Mouse (Mus musculus) Muller cell, postnatal 12 days (primary cell): ENCODE results near the gene Parm1.
A peak's percentile ranks its signal among the peaks of the same experiment; 100 is the strongest.

Experiments used
- DNase-seq: peaks from one replicate; pipeline ENCODE4 v3.0.0-alpha.2; 2015; ENCODE audit errors: inconsistent ontology term

The Parm1 gene

DNA sequence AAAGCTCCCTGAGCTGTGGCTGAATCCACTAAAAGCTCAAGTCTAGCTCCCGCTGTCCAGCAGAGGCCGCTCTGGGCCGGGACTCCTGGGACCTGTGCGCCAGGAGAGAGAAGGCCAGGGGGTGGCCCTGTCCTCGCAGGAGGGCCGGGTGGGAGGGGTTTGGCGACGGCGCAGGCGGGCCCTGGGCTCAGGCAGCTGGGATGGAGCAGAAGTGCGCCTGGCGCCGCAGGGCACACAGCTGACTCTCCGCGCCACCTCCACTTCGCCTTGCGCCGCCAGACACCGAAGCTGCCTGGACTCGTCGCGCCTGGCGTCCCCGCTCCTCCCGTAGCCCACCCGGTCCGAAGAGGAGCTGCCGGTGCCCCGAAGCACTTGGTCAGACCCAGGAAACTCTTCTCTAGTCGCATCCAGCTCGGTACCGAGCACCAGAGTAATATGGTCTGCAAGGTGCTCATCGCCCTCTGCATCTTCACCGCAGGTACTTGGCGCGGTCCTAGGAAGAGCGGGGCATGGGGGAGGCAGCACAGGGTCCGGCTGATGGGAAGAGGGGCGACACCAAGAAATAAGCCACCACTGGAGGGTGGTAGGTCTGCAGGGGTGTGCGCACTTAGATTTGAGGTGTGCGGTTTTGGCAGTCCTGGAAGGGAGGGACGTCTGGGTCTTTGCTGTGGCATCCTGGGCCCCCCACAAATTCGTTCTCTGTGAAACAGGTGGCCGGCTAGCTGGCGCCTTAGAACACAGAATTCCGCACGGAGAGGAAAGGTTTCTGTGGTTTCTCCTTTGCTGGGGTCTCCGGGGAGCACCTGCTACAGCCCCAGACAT is at the start of gene Parm1:
Parm1 (plus strand) TSS at position 136 of the 822 bp plus-strand sequence.
- DNase-seq = peak; percentile 96

DNA sequence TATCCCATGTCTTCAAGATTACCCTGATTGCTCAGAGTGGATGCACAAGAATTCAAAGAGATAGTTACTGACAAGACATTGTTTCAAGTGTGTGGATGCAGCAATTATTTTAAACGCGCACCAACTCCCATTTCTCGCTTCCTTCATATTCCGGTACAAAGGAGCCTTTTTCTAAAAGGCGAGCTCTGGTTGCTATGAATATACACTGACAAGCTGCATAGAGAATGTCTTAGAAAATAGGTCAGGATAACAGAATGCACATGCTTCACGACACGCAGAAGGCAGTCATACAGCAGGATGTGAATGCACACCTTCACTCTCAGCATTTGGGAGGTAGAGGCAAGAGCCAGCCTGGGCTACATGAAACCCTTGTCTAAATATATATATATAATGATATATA is 42.2 kb upstream of the Parm1 start:
- no peak for DNase-seq

DNA sequence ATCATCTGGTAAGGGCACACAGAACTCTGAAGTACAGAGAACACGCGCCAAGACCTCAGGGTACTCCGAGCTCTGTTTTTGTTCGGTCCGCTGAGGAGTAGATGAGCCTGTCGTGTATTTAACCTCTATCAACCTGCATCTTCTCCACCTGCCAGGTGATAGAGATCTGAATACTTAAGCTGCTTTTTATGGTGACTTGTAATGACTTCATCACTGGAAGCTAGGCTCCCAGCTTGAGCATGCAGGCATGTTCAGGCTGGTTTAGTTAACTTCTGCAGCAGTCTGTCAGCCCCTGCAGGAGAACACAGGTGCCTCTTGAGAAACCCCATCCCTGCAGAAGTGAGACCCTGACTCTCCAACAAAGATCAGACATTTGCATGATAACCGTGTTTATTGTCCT is 40.6 kb upstream of the Parm1 start:
- no peak for DNase-seq

DNA sequence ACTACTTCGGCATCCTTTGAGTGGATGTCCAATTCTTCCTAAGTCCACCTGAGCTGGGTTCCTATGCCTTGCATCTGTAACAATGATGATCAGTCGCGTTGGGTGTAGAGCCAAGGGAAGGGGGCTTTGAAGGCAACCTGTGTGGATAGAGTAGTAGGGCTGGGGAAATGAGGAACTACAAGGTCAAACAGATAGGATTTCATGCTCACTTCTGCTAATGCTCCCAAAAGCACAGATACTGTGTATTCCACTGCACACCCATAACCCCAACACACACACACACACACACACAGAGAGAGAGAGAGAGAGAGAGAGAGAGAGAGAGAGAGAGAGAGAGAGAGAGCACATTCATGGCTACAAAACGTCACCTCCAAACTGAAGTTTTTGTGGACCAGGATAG is 38.7 kb upstream of the Parm1 start:
- no peak for DNase-seq

DNA sequence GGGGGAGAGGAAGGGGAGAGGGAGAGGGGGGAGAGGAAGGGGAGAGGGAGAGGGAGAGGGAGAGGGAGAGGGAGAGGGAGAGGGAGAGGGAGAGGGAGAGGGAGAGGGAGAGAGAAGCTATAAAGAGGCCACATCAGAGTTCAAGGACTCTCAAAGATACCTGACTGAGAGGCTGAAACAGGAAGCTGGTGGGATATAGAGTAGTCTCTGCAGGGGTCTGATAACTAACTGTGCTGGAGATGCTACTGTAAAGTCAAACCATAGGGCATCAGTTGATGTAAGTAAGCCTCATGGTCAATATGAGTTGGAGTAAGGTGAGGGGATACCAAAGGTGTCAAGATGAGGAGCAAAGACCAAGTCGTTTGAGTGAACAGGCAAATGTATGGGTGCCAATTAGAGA is 37.3 kb upstream of the Parm1 start:
- no peak for DNase-seq

DNA sequence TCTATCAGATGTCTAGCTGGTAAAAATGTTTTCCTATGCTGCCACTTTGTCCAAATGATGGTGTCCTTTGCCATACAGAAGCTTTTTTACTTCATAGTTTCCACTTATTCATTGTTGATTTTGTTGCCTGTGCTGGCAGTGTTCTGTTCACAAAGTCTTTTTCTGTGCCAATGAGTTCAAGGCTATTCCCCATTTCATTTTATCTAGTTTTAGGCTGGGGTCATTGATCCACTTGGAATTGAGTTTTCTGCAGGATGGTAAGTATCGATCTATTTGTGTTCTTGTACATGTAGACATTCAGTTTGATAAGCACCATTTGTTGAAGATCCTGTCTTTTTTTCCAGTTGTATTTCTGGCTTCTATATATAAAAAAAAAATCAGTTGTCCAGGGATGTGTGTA is 33.1 kb upstream of the Parm1 start:
- DNase-seq = no peak

DNA sequence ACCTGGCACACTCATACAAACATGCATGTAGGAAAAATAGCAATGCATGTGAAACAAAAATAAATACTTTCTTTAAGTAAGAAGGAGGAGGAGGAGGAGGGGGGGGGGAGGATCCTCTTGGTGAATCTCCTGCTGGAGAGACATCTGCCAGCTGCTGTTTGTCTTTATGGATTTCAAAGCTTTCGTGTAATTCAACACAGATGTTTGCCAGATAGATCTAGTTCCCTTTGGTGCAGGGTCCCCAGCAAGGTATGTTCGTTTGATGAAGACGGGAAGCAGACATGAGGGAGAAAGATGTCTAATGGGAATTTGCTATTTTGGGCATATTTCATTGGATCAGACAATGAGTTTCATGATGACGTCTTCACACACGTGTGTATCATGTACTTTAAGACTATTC is 23.0 kb upstream of the Parm1 start:
- no peak for DNase-seq

DNA sequence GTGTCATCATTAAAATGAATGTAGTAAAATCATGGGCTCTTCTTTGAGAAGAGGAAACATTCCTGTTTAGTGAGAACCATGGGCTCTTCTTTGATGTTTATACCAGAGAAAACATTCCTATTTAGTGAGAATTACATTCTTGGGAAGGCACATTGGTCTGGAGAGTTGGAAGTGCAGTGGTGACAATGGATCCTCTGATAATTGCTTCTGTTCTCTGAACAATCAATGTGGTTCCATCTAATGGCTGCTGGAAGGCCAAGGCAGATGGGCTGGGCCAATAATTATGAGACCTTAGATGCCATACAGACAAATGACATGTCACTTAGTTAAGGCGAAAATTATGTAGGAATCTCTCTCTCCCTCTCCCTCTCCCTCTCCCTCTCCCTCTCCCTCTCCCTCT is 16.1 kb upstream of the Parm1 start:
- peak; percentile 91 for DNase-seq

DNA sequence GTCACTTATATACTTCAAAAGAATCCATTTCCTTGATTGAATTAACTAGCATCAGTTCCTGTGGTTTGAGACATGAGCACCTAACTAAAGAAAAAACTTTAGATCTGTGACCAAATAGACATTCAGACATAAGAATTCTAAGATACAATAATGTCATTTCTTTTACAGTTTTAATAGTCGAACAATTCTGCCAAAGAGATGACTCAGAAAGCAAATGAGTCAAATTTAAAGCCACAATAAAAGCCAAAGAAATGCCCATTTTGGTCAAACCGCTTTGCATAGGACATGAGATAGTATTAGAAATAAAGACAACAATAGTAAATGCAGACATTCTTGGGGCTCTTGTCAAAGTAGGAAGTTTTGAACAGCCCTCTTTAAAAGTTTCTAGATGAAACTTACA is 15.0 kb upstream of the Parm1 start:
- peak; percentile 72 for DNase-seq

DNA sequence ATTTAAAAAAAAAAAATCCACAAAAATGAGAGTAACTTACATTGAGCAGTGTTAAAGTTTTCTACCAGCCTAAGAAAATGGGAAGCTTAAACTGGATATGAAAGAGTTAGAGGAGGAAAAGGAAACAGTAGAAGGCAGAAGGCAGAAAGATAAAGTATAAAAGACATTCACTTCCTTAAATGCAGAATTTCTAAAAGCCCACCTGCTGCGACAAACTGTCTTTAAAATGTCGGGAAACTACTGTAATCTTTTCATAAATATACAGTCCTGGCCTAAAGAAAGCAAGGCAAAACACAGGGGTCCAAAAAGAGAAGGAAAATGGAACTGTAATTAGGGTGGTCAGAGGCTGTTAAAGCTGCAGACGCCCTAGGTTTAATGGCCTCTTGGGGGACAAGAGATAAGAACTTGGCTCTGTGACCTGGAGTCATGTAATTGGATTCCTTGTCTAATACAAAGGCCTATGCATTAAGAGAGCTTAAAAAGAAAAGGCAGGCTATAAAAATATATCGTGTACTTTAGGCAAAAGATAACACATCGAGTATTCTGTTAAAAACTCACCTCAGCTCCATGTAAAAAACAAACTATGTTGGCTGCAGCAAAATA is 13.0 kb upstream of the Parm1 start:
- DNase-seq = no peak

DNA sequence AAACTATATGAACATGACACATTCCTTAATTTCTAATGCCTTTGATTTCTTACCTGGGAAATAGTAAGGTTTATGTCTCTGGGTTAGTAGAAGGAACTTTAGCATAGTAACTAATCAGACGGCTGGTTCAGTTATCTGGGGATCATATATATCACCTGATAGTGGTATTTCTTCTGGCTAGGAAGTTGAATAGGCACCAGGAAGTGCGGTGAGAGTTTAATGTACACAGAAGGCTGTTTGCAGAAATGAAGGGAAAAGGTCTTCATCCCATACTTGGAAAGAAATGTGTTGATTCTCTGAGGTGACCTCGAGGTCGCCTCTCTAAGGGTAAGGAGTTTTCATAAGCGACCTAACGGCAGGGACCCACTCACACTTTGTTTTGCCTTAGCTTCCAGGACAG is 338 bp upstream of the Parm1 start:
- no peak for DNase-seq

DNA sequence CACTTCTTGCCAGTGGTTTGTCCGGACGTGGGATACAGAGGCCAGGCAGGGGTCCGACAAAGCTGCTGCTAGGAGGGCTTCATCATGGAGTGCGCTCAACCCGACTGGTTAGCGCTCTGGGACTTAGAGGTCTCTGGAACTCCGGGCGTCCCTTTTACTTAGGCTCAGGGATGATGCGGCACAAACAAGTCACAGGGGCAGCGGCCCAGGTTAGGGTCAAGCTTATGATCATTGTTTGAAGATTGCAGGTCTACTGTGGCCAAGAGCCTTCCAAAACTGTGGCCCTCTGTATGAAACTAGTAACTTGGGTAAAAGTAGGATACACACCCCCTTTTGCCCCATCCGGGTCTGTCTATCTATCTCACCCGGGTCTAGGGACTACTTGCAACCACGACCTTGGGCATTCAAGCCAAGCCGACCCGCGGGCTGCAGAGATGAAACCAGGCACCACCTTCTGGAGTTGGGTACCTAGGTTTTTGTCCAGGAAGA is 931 bp downstream of the Parm1 start:
- DNase-seq = peak; percentile 24

DNA sequence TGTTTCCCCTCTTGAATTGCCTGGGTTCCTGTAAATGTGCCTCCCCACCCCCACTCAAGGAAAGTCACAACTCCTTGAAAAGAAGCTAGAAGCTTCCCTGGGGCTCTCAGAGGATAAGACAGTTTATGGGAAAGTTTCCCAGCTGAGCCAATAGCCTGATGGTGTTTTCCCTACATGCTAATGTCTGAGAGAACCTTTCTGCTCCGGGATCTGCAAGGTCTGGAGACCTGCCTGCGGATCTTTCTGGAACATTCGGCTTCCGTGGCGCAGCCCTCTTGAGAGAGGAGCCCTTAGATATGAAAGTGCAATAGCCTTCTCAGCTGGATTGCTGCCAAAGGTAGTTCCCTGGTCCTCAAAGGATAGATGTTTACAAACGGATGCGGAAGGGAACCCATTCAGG is 1.5 kb downstream of the Parm1 start:
- DNase-seq = peak; percentile 27

DNA sequence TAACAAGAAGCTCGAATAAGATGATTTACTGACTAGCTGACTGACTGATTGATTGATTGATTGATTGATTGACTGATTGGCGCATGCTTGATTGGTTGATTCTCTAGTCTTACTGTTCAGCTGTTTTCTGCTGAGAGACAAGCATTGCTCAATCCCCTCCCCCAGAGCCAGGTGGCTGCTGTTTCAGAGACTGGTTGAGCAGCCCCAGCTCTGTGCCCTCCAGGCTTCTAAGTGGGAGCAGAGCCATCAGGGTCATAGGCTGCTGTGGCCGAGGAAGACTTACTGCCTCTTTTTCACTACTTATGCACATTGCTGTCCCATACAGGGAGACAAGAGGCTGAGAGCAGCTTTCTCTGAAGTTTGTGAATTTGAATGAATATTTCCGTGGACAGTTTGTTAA is 2.1 kb downstream of the Parm1 start:
- peak; percentile 20 for DNase-seq

DNA sequence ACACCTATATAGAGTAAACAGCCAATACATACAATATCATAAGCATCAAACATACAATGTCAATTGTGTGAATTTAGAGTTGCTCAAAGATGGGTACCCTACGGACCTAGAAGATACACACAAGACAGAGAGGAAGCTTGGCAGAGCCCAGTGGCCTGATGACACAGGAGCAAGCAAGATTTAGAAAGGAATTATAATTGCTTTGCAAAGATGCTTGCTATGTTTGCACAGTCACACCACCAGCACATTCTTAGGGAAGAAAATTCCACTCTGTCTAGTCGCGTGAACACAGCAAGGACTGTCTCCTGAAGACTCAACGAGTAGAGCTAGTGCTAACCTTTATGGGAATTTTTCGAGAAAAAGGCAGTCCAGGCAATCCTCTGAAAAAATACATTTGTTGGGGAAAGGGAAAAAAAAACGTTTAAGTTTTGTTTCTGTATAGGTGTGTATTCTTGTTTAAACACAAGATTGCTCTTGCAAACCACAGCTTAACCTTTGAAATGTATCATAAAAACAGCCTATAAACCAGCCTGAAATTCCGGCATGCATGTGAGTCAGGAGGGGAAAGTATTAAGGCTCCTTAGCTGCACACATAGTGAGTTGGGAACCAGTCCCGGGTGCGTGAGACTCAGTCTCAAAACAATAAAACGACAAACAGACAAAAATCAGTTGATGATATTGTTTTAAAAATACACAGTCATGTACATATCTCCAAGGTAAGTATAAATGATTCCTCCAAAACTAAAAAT is 15.5 kb downstream of the Parm1 start:
- peak; percentile 19 for DNase-seq

DNA sequence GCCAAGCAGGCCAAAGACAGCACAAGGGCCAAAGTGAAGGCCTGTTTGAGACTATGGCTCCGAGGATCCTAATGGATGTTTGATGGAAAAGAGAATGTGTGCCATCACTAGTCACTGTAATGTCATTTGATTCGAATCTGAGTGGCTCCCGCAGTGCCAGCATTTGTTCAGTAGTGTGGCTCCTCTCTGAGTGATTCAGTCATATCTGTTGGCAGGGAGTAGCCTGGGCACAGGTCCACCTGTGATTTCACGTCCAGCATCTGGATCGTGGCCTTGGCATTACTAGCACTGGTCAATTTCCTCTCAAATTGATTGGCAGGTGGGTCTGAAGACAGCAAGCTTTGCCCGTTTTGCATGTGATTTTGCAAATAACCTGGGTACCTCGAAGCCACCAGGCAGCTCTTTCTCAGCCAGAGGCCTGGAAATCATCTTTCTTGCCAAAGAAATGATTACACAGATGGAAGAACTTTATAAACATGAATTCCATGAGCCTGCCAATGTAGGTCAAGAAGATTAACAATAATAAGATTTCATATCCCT is 41.7 kb downstream of the Parm1 start:
- DNase-seq = peak; percentile 42

DNA sequence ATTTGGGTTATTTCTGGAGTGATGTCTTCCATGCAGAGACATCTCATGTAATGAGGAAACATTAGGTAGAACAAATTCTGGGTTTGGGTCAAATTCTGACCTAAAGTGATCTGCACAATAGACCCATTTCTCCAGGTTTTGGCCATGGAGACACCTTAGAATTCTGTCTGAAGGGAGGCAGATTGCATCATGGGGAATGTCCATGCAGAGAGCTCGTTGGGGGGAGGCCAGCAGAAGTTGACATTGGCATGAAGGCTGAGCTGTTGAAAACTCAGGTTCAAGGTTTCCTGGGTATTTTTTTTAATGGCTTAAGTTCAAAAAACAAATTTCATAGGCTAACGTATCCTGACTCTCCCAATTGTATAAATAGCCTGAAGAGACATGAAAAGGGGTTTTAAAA is 42.3 kb downstream of the Parm1 start:
- no peak for DNase-seq

DNA sequence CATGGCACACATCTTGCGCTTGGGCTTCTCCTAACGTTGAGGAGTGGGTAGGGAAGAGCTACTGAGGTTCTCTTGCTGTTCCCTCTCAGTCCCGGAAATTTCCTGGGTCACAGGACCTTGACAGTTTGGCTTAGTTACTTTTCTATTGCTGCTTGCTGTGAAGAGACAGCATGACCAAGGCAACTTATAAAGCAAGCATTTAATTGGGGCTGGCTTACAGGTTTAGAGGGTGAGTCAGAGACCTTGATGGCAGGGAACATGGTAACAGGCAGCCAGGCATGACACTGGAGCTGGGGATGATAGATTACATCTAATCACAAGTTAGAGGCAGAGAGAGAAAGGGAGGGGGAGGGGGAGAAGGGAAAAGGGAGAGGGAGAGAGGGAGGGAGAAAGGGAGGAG is 44.0 kb downstream of the Parm1 start:
- peak; percentile 14 for DNase-seq

DNA sequence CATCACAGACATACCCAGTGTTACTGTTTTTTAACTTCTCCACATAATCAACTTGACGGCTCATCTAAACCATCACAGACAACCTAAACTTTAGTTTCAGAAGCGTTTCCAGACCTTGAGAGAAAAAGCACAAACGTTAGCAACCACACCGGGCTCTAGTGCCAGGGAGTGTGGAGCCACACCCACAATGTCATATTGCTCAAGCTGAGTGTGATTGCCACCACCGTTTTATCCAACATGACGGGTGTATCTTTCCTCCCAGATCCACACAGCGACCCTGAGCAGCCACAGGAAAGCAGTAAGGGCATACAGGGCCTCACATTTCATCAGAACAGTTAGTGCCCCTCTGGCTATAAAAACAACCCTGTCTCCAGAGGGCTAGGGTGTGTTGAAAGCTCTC is 45.1 kb downstream of the Parm1 start:
- DNase-seq = no peak

DNA sequence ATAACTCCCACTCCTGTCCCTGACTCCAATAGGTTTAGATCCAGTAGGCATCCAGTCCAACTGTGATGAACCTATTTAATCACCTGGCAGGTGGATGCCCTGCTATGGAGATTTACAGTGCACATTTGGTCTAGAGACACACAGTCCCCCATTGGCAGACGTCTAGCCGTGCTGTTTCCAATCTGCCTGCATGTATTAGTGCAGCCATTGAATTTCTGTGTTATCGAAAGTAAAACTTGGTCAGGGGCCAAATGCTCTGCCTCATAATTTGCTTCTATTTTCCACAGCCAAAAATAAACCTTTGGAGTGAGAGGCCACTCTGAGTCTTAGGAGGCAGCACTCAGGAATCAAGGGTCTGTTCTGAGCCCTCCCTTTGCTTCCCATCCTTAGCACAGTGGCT is 46.6 kb downstream of the Parm1 start:
- peak; percentile 49 for DNase-seq

DNA sequence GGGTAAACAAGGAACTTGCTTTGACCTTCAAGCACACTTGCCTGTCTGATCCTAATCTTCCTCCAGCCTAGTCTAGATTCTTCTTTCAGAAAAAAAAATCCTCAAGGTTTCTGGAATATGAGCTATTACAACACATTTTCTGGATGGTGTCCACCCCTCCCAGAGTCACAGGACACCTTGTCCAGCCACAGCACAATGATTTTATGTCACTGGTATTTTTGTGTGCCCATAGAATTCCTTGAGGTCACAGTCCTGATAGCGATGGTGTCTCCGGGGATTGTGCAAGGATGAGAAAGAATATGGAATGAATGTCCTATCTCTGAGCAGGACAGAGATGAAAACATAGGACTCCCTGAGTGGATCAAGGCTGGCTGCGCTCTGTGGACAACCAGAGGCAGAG is 48.0 kb downstream of the Parm1 start:
- DNase-seq = no peak

DNA sequence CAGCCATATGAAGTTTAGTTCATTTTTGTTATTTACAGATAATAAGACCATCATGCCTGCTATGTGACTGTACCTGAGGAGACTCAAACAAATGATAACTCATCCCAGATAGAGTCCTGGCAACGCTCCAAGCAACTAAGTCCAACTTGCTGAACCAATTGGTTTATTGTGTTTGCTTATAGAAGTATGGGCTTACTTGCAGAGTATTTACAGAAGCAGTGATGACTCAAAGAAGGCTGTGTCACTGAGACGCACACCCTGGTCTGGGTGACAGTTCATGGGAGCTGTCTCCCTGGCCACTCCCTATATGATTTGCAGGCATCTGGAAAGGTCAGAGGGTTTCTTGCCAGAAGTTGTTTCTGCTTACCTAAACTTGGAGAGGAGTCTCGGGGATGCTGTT is 49.2 kb downstream of the Parm1 start:
- no peak for DNase-seq
